Mouse (Mus musculus) forebrain, embryonic 16.5 days (tissue): ENCODE measurements around the gene Igsf23. TPM values are rescaled to one million over a fixed set of nuclear protein-coding genes. Genes with fewer than 3 reads are reported as not detected.
"Not testable (repeated sequence)": the region's sequence is repeated elsewhere in the genome, so short reads cannot be mapped to it uniquely, and the experiment has no call there.

Source experiments
- ATAC-seq: fragments of 200-750 bp; cut with Nextera tagmentation; 2 replicates; pipeline ENCODE4 v1.8.0; 2017; ENCODE audit warnings: mild to moderate bottlenecking, moderate library complexity
- H3K27ac ChIP-seq: fragments of 300-500 bp; sonication (generic); 2 replicates; pipeline ENCODE4 v1.5.1; 2014; ENCODE audit warnings: low read length, control low read depth
- H3K27me3 ChIP-seq: fragments of 300-500 bp; sonication (generic); replicated peaks from 2 replicates; pipeline ENCODE4 v1.6.1; 2014; ENCODE audit warnings: low read length; ENCODE audit not compliant: control insufficient read depth, insufficient read depth
- H3K36me3 ChIP-seq: fragments of 300-500 bp; sonication (generic); 2 replicates; pipeline ENCODE4 v1.6.1; 2014; ENCODE audit not compliant: control insufficient read depth, insufficient read depth
- H3K4me1 ChIP-seq: fragments of 300-500 bp; sonication (generic); replicated peaks from 2 replicates; pipeline ENCODE4 v1.6.1; 2014; ENCODE audit warnings: low read length; ENCODE audit not compliant: control insufficient read depth, insufficient read depth
- H3K4me2 ChIP-seq: fragments of 300-500 bp; sonication (generic); 2 replicates; pipeline ENCODE4 v1.6.1; 2014; ENCODE audit warnings: mild to moderate bottlenecking, low read length, control low read depth
- H3K4me3 ChIP-seq: fragments of 300-500 bp; sonication (generic); replicated peaks from 2 replicates; pipeline ENCODE4 v1.5.1; 2014; ENCODE audit warnings: mild to moderate bottlenecking, low read length, control low read depth
- H3K9ac ChIP-seq: fragments of 300-500 bp; sonication (generic); replicated peaks from 2 replicates; pipeline ENCODE4 v1.6.1; 2014; ENCODE audit warnings: low read depth, low read length, control low read depth
- H3K9me3 ChIP-seq: fragments of 300-500 bp; sonication (generic); 2 replicates; pipeline ENCODE4 v1.6.1; 2016; ENCODE audit warnings: low read length; ENCODE audit not compliant: control insufficient read depth
- WGBS: fragments of 180-500 bp; shearing (Covaris S2); extraction: QIAGEN DNeasy Blood & Tissue Kit; methylation state at CpG from one replicate; pipeline ENCODE4 v1.1.7; 2014; 5-methylcytosine and 5-hydroxymethylcytosine counted together
- polyA plus RNA-seq: library from polyadenylated mRNA; unstranded; fragments of >200 nt; fragmentation: Nextera tagmentation; extraction: Ambion mirVana; gene quantifications from 2 replicates; pipeline ENCODE4 v1.2.1, GENCODE M21; 2015

Igsf23 gene
- polyA plus RNA-seq, 1 experiment from 2014 or later: not detected

GRCm38 (mm10) chr7:19940256-19940655, 10.3 kb downstream of the Igsf23 start:
- H3K9me3 ChIP-seq: no peaks in the 10 kb centered on the region
- no peak for ATAC-seq

GRCm38 (mm10) chr7:19939555-19940235, 10.9 kb downstream of the Igsf23 start:
- no peak for ATAC-seq
- Histone ChIP-seq H3K9me3 (no peaks in the 10 kb centered on the region), H3K36me3 (no peaks in the 10 kb centered on the region), H3K4me3 (no peak overlapping the region), H3K27me3 (no peaks in the 10 kb centered on the region), H3K9ac (no peak overlapping the region), H3K4me1 (no peaks in the 10 kb centered on the region), H3K27ac (no peak overlapping the region), H3K4me2 (no peak overlapping the region)
- 51% methylated on average over 12 of the region's 12 CpGs for WGBS

More at GRCm38 (mm10) chr7:19940256-19940655, 10.3 kb downstream of the Igsf23 start:
- H3K27ac ChIP-seq: no peak overlapping the region
- no peak overlapping the region for H3K9ac ChIP-seq
- H3K4me2 ChIP-seq: no peak overlapping the region
- no peaks in the 10 kb centered on the region for H3K36me3 ChIP-seq
- 53% methylated on average over 5 of the region's 6 CpGs for WGBS
- no peak overlapping the region for H3K4me3 ChIP-seq
- no peaks in the 10 kb centered on the region for H3K27me3 ChIP-seq
- no peaks in the 10 kb centered on the region for H3K4me1 ChIP-seq

- ATAC-seq: no peak
- WGBS: 84% methylated on average over 11 of the region's 11 CpGs
- H3K4me2 ChIP-seq: no peak overlapping the region
- H3K36me3 ChIP-seq: no peaks in the 10 kb centered on the region
- no peak overlapping the region for H3K27ac ChIP-seq
- no peaks in the 10 kb centered on the region for H3K27me3 ChIP-seq
- peaks cover 8% of the 10 kb centered on the region; the same call in 1 of the 2 replicates for H3K4me1 ChIP-seq
- no peaks in the 10 kb centered on the region for H3K9me3 ChIP-seq
- H3K4me3 ChIP-seq: no peak overlapping the region
- no peak overlapping the region for H3K9ac ChIP-seq
Measured at GRCm38 (mm10) chr7:19937229-19937821, 13.2 kb downstream of the Igsf23 start.

- no peaks in the 10 kb centered on the region for H3K27me3 ChIP-seq
- no peak for ATAC-seq
- WGBS: 68% methylated on average over 6 of the region's 6 CpGs
- no peak overlapping the region for H3K4me2 ChIP-seq
- H3K9ac ChIP-seq: no peak overlapping the region
- H3K4me1 ChIP-seq: peaks cover 8% of the 10 kb centered on the region; the same call in 1 of the 2 replicates
- no peak overlapping the region for H3K4me3 ChIP-seq
- no peaks in the 10 kb centered on the region for H3K36me3 ChIP-seq
- H3K27ac ChIP-seq: no peak overlapping the region
- no peaks in the 10 kb centered on the region for H3K9me3 ChIP-seq
Measured at GRCm38 (mm10) chr7:19935961-19936360, 14.6 kb downstream of the Igsf23 start.

- Histone ChIP-seq H3K27me3 (no peaks in the 10 kb centered on the region), H3K4me2 (no peak overlapping the region), H3K36me3 (no peaks in the 10 kb centered on the region), H3K4me1 (peaks cover 8% of the 10 kb centered on the region; the same call in 1 of the 2 replicates), H3K27ac (no peak overlapping the region), H3K9ac (no peak overlapping the region), H3K4me3 (no peak overlapping the region), H3K9me3 (no peaks in the 10 kb centered on the region)
- WGBS: 86% methylated on average over 20 of the region's 20 CpGs
- no peak for ATAC-seq
Measured at GRCm38 (mm10) chr7:19935171-19935751, 15.3 kb downstream of the Igsf23 start.

- 21% methylated on average over 20 of the region's 21 CpGs for WGBS
- Histone ChIP-seq H3K4me3 (peak overlapping the region; percentile 36), H3K4me2 (peak overlapping the region; percentile 40), H3K27me3 (no peaks in the 10 kb centered on the region), H3K9ac (no peak overlapping the region), H3K36me3 (no peaks in the 10 kb centered on the region), H3K9me3 (no peaks in the 10 kb centered on the region), H3K4me1 (peaks cover 8% of the 10 kb centered on the region; the same call in 1 of the 2 replicates), H3K27ac (peak overlapping the region; percentile 52)
- peak; percentile 77 for ATAC-seq
Measured at GRCm38 (mm10) chr7:19932877-19933809, 17.4 kb downstream of the Igsf23 start.

GRCm38 (mm10) chr7:19932133-19932876, 18.3 kb downstream of the Igsf23 start:
- whole genome bisulfite sequencing: 23% methylated on average over 13 of the region's 13 CpGs
- Histone ChIP-seq H3K4me2 (peak overlapping the region; percentile 27), H3K4me3 (no peak overlapping the region), H3K9ac (no peak overlapping the region; the same call in 1 of the 2 replicates), H3K27ac (no peak overlapping the region), H3K9me3 (no peaks in the 10 kb centered on the region), H3K4me1 (peaks cover 8% of the 10 kb centered on the region; the same call in 1 of the 2 replicates), H3K36me3 (no peaks in the 10 kb centered on the region), H3K27me3 (no peaks in the 10 kb centered on the region)
- ATAC-seq: peak; percentile 51

GRCm38 (mm10) chr7:19930481-19930880, 20.1 kb downstream of the Igsf23 start:
- not testable (repeated sequence) for ATAC-seq, H3K4me3 ChIP-seq, H3K36me3 ChIP-seq, H3K27me3 ChIP-seq, H3K4me1 ChIP-seq, H3K4me2 ChIP-seq, H3K9ac ChIP-seq, H3K9me3 ChIP-seq, H3K27ac ChIP-seq
- WGBS: 69% methylated on average over 6 of the region's 6 CpGs
